ENCODE assay signal across 8 mouse cellular contexts in the genomic region with DNA sequence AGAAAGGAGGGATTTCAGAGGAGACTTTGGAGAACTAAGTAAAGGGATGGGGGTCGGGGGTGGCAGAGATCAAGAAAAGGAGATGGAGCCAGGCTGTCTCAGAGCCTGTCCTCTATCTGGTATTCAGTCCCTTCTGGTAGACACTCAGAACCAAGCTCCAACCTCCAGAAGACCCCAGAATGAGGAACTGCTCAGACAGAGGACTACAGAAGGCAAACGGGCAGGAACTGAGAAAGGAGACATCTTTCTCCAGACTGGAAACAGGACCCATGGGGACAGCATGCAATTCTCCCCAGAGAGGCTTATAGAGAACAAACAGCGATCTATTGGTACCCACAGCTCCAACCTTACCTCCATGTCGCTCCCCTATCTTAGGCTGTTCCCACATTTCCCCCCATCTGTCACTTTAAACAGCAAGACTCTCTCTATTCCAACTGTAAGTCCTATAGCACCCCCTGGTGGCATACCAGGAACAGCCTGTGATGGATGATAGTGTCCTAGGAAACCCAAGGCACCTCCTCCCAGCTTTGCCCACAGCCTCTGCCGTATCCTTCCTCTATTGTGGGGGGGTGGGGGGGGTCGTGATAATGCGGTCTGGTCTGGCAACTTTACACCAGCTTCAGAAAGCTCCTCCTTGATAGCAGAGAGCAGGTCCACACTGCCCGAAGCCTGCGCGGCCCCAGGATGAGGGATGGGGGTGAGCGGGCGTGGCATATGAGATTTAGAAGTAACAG. TPM values are rescaled to one million over a fixed set of nuclear protein-coding genes. Genes with fewer than 3 reads are reported as not detected.
DNase-seq lines count a peak whose midpoint lies in the region; ATAC-seq and TF ChIP-seq lines count a peak whose summit lies in the region.

No protein-coding gene starts in this region.

- H3K4me2 ChIP-seq in embryonic facial prominence, embryonic 12.5 days (replicated peaks), result peak overlapping the region; percentile 24; the same call in 1 of the 2 replicates
- 0 out of 2 replicates have a peak overlapping the region, but pooled peaks have one; percentile 23 for H3K4me2 ChIP-seq in limb, embryonic 13.5 days (replicated peaks)
- no peak overlapping the region for H3K4me2 ChIP-seq in stomach, embryonic 14.5 days (replicated peaks; ENCODE audit: low read depth, low read length)

- WGBS in embryonic facial prominence, embryonic 12.5 days, result 47% methylated on average over 12 of the region's 12 CpGs
- WGBS in heart, adult 2 months, result 47% methylated on average over 12 of the region's 12 CpGs
- WGBS in limb, embryonic 13.5 days, result 48% methylated on average over 12 of the region's 12 CpGs
- WGBS in stomach, embryonic 14.5 days, result 43% methylated on average over 12 of the region's 12 CpGs

- peak; percentile 74 to 79 for DNase-seq in B cell, adult 2 months
- peak; percentile 21 to 74 for DNase-seq in adrenal gland, postnatal 4 days (ENCODE audit: low spot score in 2 of 2)
- DNase-seq in heart, adult 2 months, result peak; percentile 45 to 50
- peak; percentile 77 for DNase-seq in kidney, adult 9 months
- peak; percentile 53 for DNase-seq in naive thymus-derived CD4-positive, alpha-beta T cell, adult 2 months (ENCODE audit: low read depth)

- intact Hi-C loops in heart, adult 2 months (cut with DNase I), result loop anchor here (1.0 to 5.0 kb wide), 3 partner anchors 62 to 132 kb away; no protein-coding TSS in a partner anchor

- no peaks in the 10 kb centered on the region for H3K4me1 ChIP-seq in embryonic facial prominence, embryonic 12.5 days
- H3K4me1 ChIP-seq in heart, adult 2 months (ENCODE audit: control insufficient read depth, insufficient read depth, low read length), result no peaks in the 10 kb centered on the region
- no peaks in the 10 kb centered on the region for H3K4me1 ChIP-seq in limb, embryonic 13.5 days
- H3K4me1 ChIP-seq in stomach, embryonic 14.5 days (ENCODE audit: control insufficient read depth, insufficient read depth, low read length), result 0 out of 2 replicates have a peak, but pooled peaks cover 3% of the 10 kb centered on the region

- H3K27me3 ChIP-seq in embryonic facial prominence, embryonic 12.5 days, result peaks cover 18% of the 10 kb centered on the region
- no peaks in the 10 kb centered on the region; the same call in 1 of the 2 replicates for H3K27me3 ChIP-seq in heart, adult 2 months (ENCODE audit: control insufficient read depth, insufficient read depth, low read length)
- peaks cover 28% of the 10 kb centered on the region for H3K27me3 ChIP-seq in limb, embryonic 13.5 days
- no peaks in the 10 kb centered on the region for H3K27me3 ChIP-seq in stomach, embryonic 14.5 days (ENCODE audit: control insufficient read depth, insufficient read depth, low read length)

- no peaks in the 10 kb centered on the region for H3K9me3 ChIP-seq in embryonic facial prominence, embryonic 12.5 days
- no peaks in the 10 kb centered on the region for H3K9me3 ChIP-seq in limb, embryonic 13.5 days
- H3K9me3 ChIP-seq in stomach, embryonic 14.5 days (ENCODE audit: control insufficient read depth, low read depth, low read length), result no peaks in the 10 kb centered on the region

- H3K27ac ChIP-seq in embryonic facial prominence, embryonic 12.5 days, result no peak overlapping the region
- no peak overlapping the region for H3K27ac ChIP-seq in heart, adult 2 months
- no peak overlapping the region for H3K27ac ChIP-seq in limb, embryonic 13.5 days
- no peak overlapping the region for H3K27ac ChIP-seq in stomach, embryonic 14.5 days (ENCODE audit: low read length)

- H3K4me3 ChIP-seq in embryonic facial prominence, embryonic 12.5 days, result no peak overlapping the region
- H3K4me3 ChIP-seq in heart, adult 2 months, result no peak overlapping the region
- no peak overlapping the region for H3K4me3 ChIP-seq in limb, embryonic 13.5 days
- H3K4me3 ChIP-seq in stomach, embryonic 14.5 days (ENCODE audit: low read depth, low read length), result no peak overlapping the region

- H3K36me3 ChIP-seq in embryonic facial prominence, embryonic 12.5 days, result no peaks in the 10 kb centered on the region
- no peaks in the 10 kb centered on the region for H3K36me3 ChIP-seq in heart, adult 2 months (ENCODE audit: control insufficient read depth, insufficient read depth, low read length)
- H3K36me3 ChIP-seq in limb, embryonic 13.5 days, result no peaks in the 10 kb centered on the region
- no peaks in the 10 kb centered on the region for H3K36me3 ChIP-seq in stomach, embryonic 14.5 days (ENCODE audit: control insufficient read depth, insufficient read depth, low read length)

- peak; percentile 76 for TF ChIP-seq CTCF in heart, adult 2 months (IDR thresholded peaks at IDR 0.05)

- no peaks in the 10 kb centered on the region for H3K79me2 ChIP-seq in heart, adult 2 months (replicated peaks; ENCODE audit: control insufficient read depth, insufficient read depth, low read length)

- TF ChIP-seq EP300 in heart, adult 2 months (IDR thresholded peaks at IDR 0.05; ENCODE audit: insufficient read depth, low read depth, low read length), result no peak

- TF ChIP-seq POLR2A in heart, adult 2 months (IDR thresholded peaks at IDR 0.05; ENCODE audit: insufficient read depth, low read depth, low read length), result no peak

- no peak overlapping the region for H3K9ac ChIP-seq in embryonic facial prominence, embryonic 12.5 days
- no peak overlapping the region for H3K9ac ChIP-seq in heart, adult 2 months (ENCODE audit: low read depth, low read length)
- no peak overlapping the region for H3K9ac ChIP-seq in limb, embryonic 13.5 days
- H3K9ac ChIP-seq in stomach, embryonic 14.5 days (replicated peaks; ENCODE audit: low read depth, low read length), result no peak overlapping the region

- no peak for ATAC-seq in embryonic facial prominence, embryonic 12.5 days (ENCODE audit: insufficient number of reproducible peaks, insufficient read depth, low FRiP score, low TSS enrichment)
- peak; percentile 66; the same call in 1 of the 2 replicates for ATAC-seq in limb, embryonic 13.5 days (ENCODE audit: low FRiP score, low read depth)
- peak; percentile 10; the same call in 1 of the 2 replicates for ATAC-seq in stomach, embryonic 14.5 days (ENCODE audit: insufficient number of reproducible peaks, insufficient read depth, low FRiP score, low read depth)

RNA-seq across cellular contexts. Expression of a gene that starts 25.7 kb away (rescaled TPM):
- total RNA-seq in adrenal gland, postnatal 4 days (2021), result not detected
- polyA plus RNA-seq in embryonic facial prominence, embryonic 12.5 days (2016; fragmentation: Nextera tagmentation; extraction: Ambion mirVana), result 1.7 and 1.9 TPM in 2 replicates
- total RNA-seq in heart, adult 2 months (2021), result not detected
- 0.03 and 0.16 TPM in 2 replicates for polyA plus RNA-seq in heart, adult 2 months (2012; rRNA removed)
- polyA plus RNA-seq in limb, embryonic 13.5 days (2015; fragmentation: Nextera tagmentation; extraction: Ambion mirVana), result 6.1 and 7.5 TPM in 2 replicates
- polyA plus RNA-seq in stomach, embryonic 14.5 days (2014; fragmentation: Nextera tagmentation; extraction: Ambion mirVana), result 5.7 and 7.5 TPM in 2 replicates
